Mouse (Mus musculus): ENCODE results near the gene Haus2.
"Not testable (repeated sequence)": the region's sequence is repeated elsewhere in the genome, so short reads cannot be mapped to it uniquely, and the experiment has no call there.

Haus2 gene

DNA sequence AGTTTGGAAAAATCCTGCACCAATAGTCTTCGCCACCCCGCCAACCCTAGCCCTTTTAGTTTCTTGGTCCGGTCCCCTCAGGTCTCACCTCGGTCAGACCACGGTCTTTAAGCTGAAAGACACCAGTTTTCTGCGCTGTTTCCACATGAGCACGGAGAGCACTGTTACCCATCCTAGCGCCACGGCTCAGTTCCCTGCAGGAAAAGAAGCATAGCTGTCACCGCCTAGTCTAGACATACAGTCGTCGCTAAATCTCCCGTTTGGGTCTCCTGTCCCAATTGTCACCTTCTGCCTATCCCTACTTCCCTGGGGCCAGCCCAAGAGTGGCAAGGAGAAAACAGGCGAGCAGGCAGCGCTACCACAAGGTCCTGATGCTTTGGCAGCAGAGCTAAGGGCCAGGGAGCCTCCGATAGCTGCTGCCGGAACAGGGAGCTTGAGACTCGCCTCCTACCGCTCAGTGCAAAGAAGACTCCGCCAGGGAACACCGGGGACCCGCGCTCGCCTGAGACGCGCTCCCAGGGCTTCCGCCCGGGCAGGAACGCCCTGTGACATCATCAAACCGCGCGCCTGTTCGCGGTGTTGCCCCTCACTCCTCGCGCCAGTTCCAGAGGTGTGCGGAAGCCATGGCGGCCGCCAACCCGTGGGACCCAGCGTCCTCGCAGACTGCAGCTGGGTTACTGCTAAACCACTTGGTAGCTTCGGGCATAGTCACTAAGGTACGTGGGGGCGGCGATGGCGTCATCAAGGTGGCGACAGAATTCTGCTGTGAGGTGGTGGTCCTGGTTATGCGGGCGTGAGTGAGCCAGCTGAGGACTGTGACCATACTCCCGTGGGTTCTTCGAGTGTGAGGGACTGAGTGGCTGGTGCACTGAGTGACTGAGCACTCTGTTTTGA is at the start of gene Haus2, which contains the start of gene Lrrc57:
Gene Haus2, plus strand, starts transcription at position 554 of the 894 bp plus-strand sequence.
Gene Lrrc57, minus strand, starts transcription at position 691 of the 894 bp plus-strand sequence.
- peak; percentile 94 for DNase-seq (ENCODE audit: low read depth)

DNA sequence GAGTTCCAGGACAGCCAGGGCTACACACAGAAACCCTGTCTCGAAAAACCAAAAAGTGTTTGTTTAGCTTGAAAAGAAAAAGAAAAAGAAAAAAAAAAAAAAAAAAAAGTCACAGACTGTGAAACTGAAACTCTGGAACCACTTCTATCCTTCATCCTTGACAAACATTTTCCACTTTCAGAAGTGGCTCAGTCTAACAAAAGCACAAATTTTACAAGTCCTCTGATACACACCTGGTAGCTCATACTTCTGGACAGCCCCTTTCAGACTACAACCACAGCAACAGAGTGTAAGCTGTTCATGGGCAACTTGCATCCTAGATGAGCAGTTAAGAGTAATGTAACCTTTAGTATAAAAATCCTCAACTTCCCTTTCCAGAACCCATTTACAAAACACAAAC is 47.7 kb upstream of the Haus2 start:
- peak; percentile 16 for DNase-seq (ENCODE audit: low read depth)

DNA sequence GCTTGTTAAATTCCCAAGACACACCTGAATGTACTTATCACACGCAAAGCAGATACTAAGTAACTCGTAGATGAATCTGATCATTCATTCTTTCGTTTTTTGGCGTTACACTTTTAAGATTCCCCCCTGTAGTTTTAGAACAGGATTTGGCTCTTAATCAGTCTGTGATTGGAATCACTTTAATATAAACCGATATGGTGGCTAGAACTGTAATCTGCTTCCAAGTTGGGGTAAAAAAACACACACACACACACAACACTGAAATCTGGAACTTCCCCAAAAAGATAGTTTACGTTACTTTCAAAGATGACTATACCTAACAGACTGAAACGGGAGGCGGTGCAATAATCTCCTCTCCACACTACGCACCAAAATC is 46.3 kb upstream of the Haus2 start:
- DNase-seq (ENCODE audit: low read depth) = no peak

DNA sequence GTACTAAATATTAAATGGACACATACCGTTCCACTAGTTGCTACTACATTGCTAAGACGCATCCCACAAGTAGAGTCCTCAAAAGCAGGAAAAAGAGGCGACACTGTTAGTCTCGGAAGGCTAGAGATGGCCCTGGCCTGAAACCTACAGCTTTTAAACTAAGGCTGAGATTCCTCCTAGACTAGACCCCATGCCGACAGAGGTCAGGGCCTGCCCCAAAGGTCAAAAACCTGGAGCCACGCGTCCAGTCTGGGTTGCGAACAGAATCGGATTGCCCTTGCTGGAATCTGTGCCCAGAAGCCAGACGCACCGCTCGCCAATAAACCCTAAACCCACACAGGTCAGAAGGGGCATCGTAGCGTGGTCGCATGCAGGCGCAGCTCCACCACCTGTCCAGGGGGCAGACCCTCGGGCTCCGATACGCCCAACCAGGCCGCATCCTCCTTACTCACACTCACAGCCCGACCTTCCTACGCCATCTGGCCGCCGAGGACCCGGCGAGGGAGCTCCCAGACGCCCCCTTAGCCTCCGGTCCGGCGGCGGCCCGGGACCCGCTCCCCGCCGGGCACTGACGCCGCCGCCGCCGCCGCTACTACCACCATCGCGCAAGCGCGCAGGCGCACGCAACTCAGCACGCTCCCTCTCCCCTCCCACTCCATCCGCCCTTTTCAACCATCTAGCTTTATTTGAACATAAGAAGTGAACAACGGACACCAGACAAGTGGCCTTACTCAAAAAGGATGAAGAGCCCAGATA is 45.8 kb upstream of the Haus2 start, which contains the start of gene Zfp106:
Gene Zfp106, minus strand, starts transcription at position 609 of the 756 bp plus-strand sequence.
- DNase-seq (ENCODE audit: low read depth) = peak; percentile 91

DNA sequence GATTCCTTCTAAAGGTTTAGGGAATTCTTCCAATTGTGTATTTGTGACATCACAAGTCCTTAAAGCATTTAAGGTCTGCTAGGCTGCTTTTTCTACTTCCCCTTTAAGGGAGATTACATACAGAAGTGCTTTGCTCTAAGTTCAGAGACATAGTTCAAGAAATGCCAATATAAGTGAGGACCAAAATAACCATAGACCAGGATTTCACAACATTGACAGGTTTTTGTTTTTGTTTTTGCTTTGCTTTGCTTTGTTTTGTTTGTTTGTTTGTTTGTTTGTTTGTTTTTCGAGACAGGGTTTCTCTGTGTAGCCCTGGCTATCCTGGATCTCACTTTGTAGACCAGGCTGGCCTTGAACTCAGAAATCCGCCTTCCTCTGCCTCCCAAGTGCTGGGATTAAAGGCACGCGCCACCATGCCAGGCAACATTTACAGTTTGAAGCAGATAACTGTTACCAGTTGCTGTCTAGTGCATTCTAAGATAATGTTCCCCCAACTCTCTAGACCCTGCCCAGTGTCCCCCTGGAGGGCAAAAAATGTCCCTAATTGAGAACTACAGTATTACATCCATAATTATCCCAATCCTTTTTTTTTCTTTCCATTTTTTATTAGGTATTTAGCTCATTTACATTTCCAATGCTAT is 44.5 kb upstream of the Haus2 start:
- DNase-seq (ENCODE audit: low read depth) = not testable (repeated sequence)

DNA sequence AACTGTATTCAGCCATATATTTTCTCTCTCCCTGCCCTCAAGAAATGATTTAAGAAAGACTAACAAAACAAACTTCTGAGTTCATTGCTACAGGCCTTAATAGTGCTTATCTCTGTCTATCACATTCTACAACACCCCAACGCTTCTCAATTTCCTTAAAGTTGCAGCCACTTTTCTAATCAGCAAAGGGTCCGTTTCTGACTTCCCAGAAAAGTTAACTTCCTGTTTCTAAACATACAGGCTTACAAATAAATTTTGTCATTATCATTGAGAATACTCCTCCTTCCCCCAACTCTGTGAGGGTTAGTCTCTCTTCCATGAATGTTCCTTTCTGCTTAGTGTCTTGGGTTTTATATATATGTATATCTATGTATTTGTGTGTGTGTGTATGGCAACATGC is 43.8 kb upstream of the Haus2 start:
- DNase-seq (ENCODE audit: low read depth) = no peak

DNA sequence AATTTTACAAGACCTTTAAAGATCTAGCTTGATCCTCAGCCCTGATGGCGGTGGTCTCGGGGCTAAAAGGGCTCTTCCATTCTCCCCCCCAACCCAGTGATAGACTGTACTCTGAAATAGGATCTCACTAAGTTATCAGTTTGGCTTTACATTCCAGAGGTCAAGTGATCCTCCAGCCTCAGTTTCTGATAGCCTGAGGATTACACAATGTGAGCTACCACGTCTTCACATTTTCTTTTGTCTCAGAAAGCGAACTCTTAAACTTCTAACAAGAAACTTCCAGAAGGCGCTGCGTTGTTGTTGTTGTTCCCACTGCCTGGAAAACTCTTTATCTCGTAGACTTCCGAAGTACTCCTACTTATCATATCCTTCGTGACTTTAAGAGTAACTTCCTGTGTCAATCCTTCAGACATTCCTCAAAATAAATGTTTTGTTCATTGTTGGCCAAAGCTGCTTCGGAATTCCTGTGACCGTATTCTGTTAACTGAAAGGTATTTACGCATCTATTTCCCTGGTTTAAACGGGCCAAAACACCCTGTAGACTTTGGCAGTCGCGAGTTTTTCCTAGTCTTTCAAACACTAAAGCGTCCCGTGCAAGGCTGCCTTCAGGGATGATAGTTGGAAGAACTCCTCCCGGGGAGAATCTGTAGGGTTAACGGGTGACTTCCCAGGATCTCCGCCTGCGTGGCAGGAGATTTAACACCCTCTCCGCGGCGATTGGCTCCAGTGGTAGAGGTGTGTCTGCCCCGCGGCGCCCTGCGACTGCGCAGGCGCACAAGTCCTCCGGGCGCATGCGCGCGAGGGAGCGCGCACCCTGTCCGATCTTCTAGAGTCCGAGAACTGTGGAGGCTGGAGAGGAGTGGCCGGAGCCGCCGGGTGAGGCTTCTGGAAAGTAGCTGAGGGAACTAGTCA is 42.0 kb upstream of the Haus2 start, which contains the start of gene Snap23:
Gene Snap23, plus strand, starts transcription at position 786 of the 912 bp plus-strand sequence.
- peak; percentile 91 for DNase-seq (ENCODE audit: low read depth)

DNA sequence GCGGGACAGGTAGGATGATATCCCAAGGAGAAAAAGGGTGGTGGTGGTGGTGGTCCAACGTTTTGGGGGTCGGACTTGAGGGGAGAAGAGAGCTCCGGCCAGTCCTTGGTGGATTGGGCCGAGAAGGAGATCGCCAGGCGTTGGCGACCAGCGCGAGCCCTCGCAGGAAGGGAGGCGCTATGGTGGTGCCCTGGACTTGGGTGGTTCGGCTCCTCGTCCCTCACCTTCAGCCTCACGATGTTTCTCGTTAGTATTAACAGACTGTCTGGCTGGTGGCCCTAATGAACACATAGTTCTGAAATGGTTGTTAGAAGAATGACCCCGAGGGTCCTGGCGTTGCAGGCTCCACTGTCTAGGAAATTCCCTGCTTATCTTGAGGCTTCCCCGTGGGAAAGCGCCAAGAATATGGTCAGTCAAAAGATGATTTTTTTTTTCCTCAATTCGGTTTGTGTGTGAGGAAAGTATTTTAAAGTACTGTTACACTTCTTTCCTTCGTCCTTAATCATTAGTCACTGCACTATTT is 41.3 kb upstream of the Haus2 start:
- DNase-seq (ENCODE audit: low read depth) = no peak

DNA sequence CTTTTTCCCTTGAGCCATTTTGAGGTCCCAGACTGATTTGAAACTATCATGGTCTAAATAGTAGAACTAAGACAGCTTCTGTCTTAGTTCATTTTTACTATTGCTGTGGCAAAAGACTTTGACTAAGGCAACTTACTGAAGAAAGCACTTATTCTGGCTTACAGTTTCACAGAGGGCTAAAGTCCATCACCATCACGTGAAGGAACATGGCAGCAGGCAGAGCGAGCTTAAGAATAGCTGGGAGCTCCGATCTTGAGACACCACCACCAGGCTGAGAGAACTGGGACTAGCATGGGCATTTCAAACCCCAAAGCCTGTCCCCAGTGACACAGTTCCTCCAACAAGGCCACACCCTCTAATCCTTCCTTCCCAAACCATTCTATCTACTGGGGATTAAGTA is 38.1 kb upstream of the Haus2 start:
- no peak for DNase-seq (ENCODE audit: low read depth)

DNA sequence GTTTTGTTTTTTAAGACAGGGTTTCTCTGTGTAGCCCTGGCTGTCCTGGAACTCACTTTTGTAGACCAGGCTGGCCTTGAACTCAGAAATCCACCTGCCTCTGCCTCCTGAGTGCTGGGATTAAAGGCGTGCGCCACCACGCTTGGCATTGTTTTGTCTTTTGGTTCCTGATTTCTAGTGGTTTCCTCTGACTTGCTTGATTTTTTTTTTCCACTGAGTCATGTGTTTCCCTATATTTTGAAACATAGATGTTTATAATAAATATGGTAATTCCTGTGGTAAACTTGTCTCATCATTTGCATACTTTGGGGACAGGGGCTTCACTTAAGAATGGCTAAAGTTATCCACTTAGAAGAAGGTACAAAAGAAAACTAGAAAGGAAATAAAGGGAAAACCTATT is 37.0 kb upstream of the Haus2 start:
- DNase-seq (ENCODE audit: low read depth) = not testable (repeated sequence)

DNA sequence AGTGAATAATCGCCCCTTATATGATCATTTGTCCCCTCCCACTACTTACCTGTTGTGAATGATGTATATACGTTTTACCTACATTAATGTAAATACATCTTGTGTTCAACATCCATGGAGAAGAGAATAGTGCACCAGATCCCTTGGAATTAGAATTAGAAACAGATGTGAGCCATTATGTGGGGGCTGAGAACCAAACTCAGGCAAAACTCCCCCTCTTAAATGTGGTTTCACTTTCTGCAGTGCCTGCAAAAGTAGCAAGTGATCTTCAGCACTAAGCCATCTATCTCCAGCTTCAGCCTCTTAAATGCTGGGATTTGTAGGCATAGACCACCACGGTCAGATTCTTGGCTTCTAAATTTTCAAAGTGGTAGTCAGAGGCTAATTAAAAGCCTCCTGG is 34.1 kb upstream of the Haus2 start:
- no peak for DNase-seq (ENCODE audit: low read depth)

DNA sequence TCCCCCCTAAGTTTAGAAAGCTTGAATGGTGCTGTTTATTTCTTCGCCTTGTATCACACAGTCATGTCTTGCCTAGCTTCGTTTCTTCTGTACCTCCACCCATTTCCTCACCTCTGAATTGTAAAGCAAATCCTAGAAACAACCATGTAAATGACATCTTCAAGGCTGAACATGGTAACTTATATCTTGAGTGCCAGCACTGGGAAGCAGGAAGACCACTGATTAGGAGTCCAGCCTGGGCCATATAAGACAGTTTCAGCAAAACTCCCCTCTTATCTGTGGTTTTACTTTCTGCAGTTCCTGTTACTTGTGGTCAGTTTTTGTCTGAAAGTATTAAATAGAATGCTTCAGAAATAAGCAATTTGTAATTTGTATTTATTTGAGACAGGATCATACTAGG is 33.2 kb upstream of the Haus2 start:
- DNase-seq (ENCODE audit: low read depth) = no peak

DNA sequence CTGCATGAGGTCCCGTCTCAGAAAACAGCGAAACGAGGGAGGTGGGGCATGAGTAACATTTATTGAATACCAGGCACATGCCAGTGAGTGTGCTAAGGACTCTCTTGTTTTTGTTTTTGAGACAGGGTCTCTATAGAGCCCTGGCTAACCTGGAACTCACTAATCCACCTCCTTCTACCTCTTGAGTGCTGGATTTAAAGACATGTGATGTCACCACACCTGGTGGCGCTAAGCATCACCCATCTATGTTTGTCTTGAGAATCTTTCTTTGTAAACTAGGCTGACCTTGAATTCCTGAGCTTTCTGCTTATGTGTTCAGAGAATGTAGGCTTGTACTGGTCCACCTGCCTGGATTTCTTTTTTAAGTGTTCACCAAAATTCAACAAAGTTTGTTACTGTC is 31.4 kb upstream of the Haus2 start:
- DNase-seq (ENCODE audit: low read depth) = no peak

DNA sequence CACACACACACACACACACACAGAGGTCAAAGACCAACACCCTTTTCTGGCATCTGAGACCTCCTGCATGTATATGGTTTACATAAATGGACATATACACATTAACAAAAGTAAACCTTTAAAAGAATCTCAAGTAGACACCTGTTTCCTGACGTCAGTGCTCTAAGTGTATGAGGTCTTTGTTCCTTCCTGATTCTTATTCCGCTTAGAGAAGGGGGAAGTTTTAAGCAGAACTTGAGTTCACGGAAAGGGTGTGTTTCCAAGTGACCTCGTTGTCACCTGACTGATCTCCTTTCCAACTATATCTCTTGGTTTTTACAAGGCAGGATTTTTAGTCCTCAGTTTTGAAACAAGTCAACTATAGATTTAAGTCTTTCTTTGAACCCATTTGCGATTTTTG is 30.9 kb upstream of the Haus2 start:
- peak; percentile 39 for DNase-seq (ENCODE audit: low read depth)

DNA sequence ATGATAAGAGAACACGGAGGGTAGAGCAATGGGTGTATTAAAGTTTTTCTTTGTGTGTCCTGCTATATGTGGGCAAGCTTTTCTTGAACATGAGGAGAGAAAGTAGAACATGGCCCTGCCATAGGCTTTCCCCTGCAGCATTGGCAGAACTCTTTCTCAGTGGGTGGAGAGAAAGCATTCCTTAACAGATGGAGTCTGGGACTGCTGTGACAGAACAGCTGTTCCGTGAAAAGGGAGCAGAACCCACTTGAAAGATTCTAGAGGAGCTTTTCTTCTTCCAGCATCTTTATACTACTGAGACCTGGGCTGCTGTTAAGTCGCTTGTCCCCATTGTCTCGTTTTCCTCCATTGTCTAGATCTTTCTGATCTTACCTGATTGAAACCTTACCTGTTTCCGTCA is 19.4 kb upstream of the Haus2 start:
- DNase-seq (ENCODE audit: low read depth) = no peak

DNA sequence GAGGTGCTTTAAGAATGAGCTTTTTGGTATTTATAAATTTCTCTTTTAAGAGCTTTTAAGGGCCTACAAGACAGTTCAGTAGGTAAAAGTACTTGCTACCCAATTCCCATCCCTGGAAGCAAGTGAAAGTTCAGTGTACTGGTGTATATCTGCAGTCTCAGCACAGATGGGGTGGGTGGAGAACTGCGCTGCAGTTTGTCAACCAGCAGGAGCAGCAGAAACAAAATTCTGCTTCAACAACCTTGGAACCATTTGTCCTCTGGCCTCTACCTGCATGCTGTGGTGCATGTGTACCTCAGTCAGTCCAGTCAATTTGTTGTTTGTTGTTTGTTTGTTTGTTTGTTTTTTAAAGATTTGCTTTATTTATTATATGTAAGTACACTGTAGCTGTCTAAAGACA is 17.0 kb upstream of the Haus2 start:
- DNase-seq (ENCODE audit: low read depth) = no peak

DNA sequence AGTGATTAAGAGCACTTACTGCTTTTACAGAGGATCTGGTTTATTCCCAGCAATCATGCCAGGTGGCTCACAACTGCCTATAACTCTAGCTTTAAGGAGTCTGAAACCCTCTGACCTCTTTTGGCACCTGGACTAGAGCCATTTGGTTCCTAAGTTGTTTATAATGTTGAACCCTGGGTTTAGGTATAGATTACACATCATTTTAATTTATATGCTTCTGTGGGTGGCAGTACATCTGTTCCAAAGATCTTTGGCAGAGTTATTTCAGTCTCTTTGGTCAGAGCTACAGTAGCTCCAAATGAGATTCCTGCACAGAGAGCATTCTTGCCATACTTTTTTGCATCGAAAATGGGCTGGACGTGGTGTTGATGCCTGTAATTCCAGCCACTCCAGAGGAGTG is 11.4 kb upstream of the Haus2 start:
- DNase-seq (ENCODE audit: low read depth) = no peak

DNA sequence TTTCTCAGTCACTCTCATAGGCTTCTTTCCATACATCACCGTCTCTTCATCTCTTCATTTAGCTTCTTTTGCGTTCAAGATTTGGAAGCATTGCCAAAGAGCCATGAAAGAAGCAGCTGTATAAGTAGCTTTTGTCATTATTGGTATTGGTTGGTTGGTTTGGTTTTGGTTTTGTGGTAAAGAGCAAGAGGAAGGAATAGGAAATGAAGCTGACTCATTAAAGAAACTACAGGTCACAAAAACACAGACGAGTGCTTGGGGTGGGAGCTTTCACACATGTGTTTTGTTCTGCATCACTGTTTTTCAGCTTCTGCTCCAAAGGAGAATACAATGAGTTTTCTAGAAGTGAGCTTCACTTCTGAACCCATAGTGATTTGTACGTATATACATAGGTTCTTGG is 9.7 kb upstream of the Haus2 start:
- no peak for DNase-seq (ENCODE audit: low read depth)

DNA sequence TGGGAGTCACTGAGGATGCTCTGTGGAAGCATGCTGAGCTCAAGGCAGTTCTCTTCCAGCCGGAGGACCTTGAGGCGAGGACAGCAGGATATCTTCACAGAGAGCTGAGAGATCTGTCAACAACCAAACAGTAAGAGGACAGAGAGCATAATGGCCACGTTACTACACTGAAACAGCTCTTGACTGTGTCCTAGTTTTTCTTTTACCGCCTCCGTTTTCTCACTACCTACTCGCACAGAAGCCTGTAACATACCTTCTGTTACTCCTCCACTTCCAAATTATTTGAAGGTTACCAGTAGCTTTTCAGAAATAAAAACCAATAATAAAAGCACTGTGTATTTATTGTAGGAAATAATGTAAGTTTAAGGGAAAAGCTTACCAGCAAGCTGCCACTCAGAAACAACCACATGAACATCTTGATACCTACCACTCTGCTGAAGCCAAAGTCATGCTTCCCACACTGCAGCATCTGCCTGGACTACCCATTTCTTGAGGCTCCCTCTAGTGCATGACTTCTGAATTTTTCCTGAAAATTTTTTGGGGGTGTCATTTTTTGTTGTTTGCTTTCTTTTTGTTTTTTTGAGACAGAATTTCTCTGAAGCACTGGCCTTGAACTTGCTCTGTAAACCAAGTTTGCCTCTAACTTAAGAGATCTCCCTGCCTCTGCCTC is 3.0 kb upstream of the Haus2 start:
- peak; percentile 35 for DNase-seq (ENCODE audit: low read depth)

DNA sequence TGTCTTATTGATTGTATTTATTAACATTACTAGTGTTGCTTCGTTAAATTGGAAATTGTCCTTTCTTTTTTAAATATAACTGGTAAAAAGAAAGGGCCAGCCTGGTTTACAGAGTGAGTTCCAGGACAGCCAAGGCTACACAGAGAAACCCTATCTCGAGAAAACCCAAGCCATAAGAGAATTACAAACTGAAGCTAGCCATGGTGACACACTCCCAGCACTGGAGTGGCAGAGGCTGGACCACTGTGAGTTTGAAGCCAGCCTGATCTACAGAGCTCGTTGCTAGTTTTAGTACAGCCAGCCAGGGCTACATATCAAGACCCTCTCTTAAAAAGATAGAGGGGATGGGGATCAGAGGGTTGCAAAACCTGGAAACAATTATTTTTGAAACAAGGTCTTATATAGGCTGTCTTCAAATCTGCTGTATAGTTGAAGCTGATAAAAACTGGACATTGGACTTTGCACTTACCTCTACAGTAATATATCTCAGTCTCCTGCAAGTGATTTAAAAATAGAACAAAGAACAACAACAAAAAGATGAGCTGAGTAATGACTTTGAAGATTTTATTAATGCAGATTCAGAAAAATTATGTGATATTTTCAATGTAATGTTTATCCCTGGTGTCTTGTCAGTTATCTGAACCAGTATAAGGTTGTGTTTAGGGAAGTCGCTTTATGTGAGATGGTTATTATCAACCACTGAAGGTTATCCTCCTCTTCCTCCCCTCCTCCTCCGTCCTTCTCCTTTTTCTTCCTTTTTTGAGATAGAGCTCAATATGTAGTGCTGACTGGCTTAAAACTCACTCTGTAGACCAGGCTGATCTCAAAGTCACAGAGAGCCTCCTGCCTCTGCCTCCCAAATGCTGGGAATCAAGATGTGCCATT is 7.3 kb downstream of the Haus2 start:
- DNase-seq (ENCODE audit: low read depth) = no peak
